Mouse (Mus musculus) stomach, embryonic 16.5 days (tissue): Measurements from ENCODE around the gene Rin3. TPM values are rescaled to one million over a fixed set of nuclear protein-coding genes. Genes with fewer than 3 reads are reported as not detected.

Source experiments
- ATAC-seq: fragments of 200-750 bp; cut with Nextera tagmentation; 2 replicates; pipeline ENCODE4 v1.8.0; 2017; ENCODE audit warnings: moderate number of reproducible peaks, moderate TSS enrichment; ENCODE audit not compliant: insufficient read depth, low FRiP score
- H3K27ac ChIP-seq: fragments of 300-500 bp; sonication (generic); 2 replicates; pipeline ENCODE4 v1.5.1; 2014; ENCODE audit warnings: low read length
- H3K27me3 ChIP-seq: fragments of 300-500 bp; sonication (generic); 2 replicates; pipeline ENCODE4 v1.6.1; 2014; ENCODE audit warnings: low read length, control low read depth, mixed read lengths; ENCODE audit not compliant: control insufficient read depth, insufficient read depth
- H3K36me3 ChIP-seq: fragments of 300-500 bp; sonication (generic); 2 replicates; pipeline ENCODE4 v1.6.1; 2014; ENCODE audit warnings: low read length; ENCODE audit not compliant: control insufficient read depth, insufficient read depth
- H3K4me1 ChIP-seq: fragments of 300-500 bp; sonication (generic); 2 replicates; pipeline ENCODE4 v1.6.1; 2014; ENCODE audit warnings: low read length, control low read depth, mixed read lengths; ENCODE audit not compliant: control insufficient read depth, insufficient read depth
- H3K4me2 ChIP-seq: fragments of 300-500 bp; sonication (generic); 2 replicates; pipeline ENCODE4 v1.6.1; 2014; ENCODE audit warnings: low read depth, low read length, mixed read lengths
- H3K4me3 ChIP-seq: fragments of 300-500 bp; sonication (generic); replicated peaks from 2 replicates; pipeline ENCODE4 v1.5.1; 2014; ENCODE audit warnings: mild to moderate bottlenecking, low read length
- H3K9ac ChIP-seq: fragments of 300-500 bp; sonication (generic); 2 replicates; pipeline ENCODE4 v1.6.1; 2014; ENCODE audit warnings: low read length
- H3K9me3 ChIP-seq: fragments of 300-500 bp; sonication (generic); replicated peaks from 2 replicates; pipeline ENCODE4 v1.6.1; 2016; ENCODE audit warnings: low read length, control low read depth; ENCODE audit not compliant: control insufficient read depth
- WGBS: fragments of 180-500 bp; shearing (Covaris S2); extraction: QIAGEN DNeasy Blood & Tissue Kit; methylation state at CpG from one replicate; pipeline ENCODE4 v1.1.7; 2014; 5-methylcytosine and 5-hydroxymethylcytosine counted together
- polyA plus RNA-seq: library from polyadenylated mRNA; unstranded; fragments of >200 nt; fragmentation: Nextera tagmentation; extraction: Ambion mirVana; gene quantifications from 2 replicates; pipeline ENCODE4 v1.2.1, GENCODE M21; 2015

Rin3 gene
- polyA plus RNA-seq, 1 experiment from 2014 or later: 9.3 TPM

DNA sequence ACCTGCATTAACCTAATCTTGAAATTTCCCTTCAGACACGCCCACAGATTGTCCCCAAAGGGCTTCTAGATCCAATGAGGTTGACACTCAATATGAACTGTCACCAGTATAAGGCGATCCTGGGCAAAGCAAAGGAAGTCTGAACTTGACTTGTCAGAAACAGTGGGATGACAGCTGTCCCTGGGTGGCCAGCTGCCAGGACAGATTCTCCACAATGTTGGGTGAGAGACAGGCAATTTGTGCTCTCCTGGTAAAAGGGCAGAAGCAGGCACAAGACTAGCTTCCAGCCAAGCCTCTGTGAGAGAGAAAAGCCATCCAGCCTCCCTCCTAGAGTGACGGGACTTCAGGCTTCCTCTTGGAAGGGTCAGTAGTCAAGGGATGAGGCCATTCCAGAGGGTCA lies 89.5 kb downstream of the Rin3 start:
- WGBS: 77% methylated on average over 3 of the region's 3 CpGs
- no peaks in the 10 kb centered on the region for H3K27me3 ChIP-seq
- H3K4me3 ChIP-seq: no peak overlapping the region
- H3K4me2 ChIP-seq: no peak overlapping the region
- ATAC-seq: no peak
- H3K9ac ChIP-seq: no peak overlapping the region
- H3K27ac ChIP-seq: no peak overlapping the region
- no peaks in the 10 kb centered on the region for H3K9me3 ChIP-seq
- H3K36me3 ChIP-seq: 0 out of 2 replicates have a peak, but pooled peaks cover 5% of the 10 kb centered on the region
- H3K4me1 ChIP-seq: no peaks in the 10 kb centered on the region

DNA sequence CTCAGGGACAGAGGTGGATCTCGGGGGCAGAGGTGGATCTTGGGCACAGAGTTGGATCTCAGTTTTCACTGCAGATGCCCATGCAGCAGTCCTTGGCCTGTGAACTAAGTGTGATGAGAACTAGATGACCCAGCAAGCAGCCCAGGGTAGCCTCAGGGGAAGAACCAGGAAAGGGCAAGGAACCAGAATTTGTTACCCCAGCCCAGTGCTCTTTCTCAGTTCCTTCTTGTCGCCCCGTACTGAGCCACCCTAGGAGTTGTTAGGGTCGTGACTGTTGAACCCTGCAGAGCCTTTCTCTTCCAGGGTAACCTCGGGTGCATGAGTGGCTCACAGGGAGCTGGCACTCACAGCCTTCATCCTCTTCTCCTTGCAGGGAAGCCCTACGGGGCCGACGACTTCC lies 99.3 kb downstream of the Rin3 start:
- no peaks in the 10 kb centered on the region for H3K9me3 ChIP-seq
- no peak overlapping the region for H3K4me2 ChIP-seq
- no peaks in the 10 kb centered on the region for H3K4me1 ChIP-seq
- no peak overlapping the region for H3K4me3 ChIP-seq
- H3K36me3 ChIP-seq: 0 out of 2 replicates have a peak, but pooled peaks cover 4% of the 10 kb centered on the region
- H3K9ac ChIP-seq: no peak overlapping the region
- H3K27me3 ChIP-seq: no peaks in the 10 kb centered on the region
- ATAC-seq: no peak
- no peak overlapping the region for H3K27ac ChIP-seq
- WGBS: 84% methylated on average over 8 of the region's 8 CpGs

DNA sequence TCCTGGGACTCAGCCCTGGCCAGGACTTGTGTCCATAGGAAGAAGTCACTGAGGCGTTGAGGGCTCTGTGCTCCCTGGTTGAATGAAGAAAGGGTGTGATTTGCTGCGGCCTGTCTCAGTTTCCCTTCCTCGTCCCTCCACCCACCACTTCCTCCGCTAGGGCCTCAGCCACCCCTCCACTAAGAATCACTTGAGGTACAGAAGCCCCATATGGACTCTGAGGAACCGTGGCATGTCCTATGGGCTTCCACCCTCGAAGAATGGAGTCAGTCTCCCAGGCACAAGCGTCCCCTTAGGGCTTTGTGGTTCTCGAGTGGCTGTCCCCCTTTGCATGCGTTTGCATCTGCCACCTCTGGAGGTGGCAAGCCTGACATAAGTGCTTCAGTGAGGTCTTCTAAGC lies 100.4 kb downstream of the Rin3 start:
- no peak overlapping the region for H3K9ac ChIP-seq
- H3K36me3 ChIP-seq: 0 out of 2 replicates have a peak, but pooled peaks cover 4% of the 10 kb centered on the region
- H3K4me3 ChIP-seq: no peak overlapping the region
- no peaks in the 10 kb centered on the region for H3K4me1 ChIP-seq
- ATAC-seq: no peak
- no peak overlapping the region for H3K27ac ChIP-seq
- H3K4me2 ChIP-seq: no peak overlapping the region
- H3K9me3 ChIP-seq: no peaks in the 10 kb centered on the region
- 84% methylated on average over 9 of the region's 9 CpGs for WGBS
- no peaks in the 10 kb centered on the region for H3K27me3 ChIP-seq

DNA sequence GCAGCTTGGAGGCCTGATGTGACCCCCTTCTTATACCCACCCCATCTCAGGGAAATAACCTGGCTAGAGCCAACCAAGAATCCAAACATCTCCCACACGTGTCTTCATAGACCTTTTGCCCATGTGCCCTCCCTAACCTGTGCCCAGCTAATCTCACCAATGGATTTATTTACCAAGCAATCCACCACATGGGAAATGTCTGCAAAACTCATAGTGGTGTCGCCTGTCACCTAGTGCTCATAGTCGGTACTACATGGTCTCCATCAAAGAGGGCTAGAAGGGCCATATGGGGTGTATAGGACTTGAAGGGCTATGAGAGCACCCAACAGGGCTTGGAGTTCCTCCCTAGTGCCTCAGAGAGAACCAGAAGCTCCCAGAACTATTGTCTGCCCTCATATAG lies 102.0 kb downstream of the Rin3 start:
- 0 out of 2 replicates have a peak, but pooled peaks have one; percentile 30 for ATAC-seq
- 12% methylated on average over 3 of the region's 3 CpGs for WGBS

DNA sequence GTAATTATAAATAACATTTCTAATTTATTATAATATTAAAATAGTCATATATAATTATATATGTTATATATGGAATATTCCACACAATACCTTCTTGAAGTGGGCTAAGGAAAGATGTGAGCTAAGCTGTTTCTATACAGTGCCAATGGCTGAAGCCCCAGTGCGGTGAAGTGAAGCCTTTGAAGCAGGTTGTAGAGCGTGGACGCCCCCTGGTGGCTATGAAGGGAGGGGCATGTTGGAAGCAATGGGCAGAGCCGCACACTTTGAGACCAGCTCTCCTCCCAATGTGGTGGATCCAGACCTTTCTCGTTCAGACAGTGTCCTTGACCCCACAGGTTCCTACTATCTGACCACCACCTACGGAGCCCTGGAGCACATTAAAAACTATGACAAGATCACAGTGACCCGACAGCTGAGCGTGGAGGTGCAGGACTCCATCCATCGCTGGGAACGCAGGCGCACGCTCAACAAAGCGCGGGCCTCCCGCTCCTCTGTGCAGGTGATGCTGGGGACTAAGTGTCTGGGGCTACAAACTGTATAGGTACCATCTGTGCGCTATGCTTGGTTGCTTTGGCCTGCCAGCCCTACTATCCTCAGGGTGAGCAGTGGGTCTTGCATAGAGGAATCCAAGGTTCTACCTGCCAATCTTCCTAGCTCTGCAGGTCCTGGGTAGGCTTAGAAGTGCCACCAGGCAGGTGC lies 104.5 kb downstream of the Rin3 start:
- Histone ChIP-seq H3K4me1 (no peaks in the 10 kb centered on the region), H3K27me3 (no peaks in the 10 kb centered on the region), H3K27ac (no peak overlapping the region), H3K9me3 (no peaks in the 10 kb centered on the region), H3K4me3 (no peak overlapping the region), H3K4me2 (no peak overlapping the region), H3K36me3 (no peaks in the 10 kb centered on the region), H3K9ac (no peak overlapping the region)
- peak; percentile 44; the same call in 1 of the 2 replicates for ATAC-seq
- 53% methylated on average over 16 of the region's 16 CpGs for WGBS

More for the DNA sequence above, 102.0 kb downstream of the Rin3 start:
- Histone ChIP-seq H3K27me3 (no peaks in the 10 kb centered on the region), H3K9ac (no peak overlapping the region), H3K9me3 (no peaks in the 10 kb centered on the region), H3K36me3 (no peaks in the 10 kb centered on the region), H3K4me1 (no peaks in the 10 kb centered on the region), H3K4me3 (no peak overlapping the region), H3K4me2 (no peak overlapping the region), H3K27ac (no peak overlapping the region)

DNA sequence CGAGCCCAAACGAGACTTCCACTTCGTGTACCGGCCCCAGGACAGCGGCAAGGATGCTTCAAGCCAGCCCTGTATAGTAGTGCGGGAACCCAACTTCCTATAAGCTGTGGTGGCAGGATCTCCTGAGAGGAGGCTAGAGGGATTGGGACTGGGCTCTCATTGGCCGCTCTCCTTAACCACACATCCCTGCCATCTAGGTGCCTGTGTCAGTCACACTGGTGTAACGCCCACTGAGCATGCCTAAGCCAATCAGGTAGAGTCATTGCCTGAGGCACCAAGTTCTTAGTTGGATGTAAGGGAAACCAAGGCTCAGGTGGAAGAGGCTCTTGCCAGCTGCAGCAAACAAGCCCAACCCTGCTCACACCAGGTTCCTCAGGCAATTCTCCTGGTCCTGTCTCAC lies 107.2 kb downstream of the Rin3 start:
- WGBS: 41% methylated on average over 8 of the region's 8 CpGs
- Histone ChIP-seq H3K27ac (no peak overlapping the region), H3K4me2 (no peak overlapping the region), H3K27me3 (no peaks in the 10 kb centered on the region), H3K9me3 (no peaks in the 10 kb centered on the region), H3K4me3 (no peak overlapping the region), H3K36me3 (no peaks in the 10 kb centered on the region), H3K9ac (no peak overlapping the region), H3K4me1 (no peaks in the 10 kb centered on the region)
- no peak for ATAC-seq

DNA sequence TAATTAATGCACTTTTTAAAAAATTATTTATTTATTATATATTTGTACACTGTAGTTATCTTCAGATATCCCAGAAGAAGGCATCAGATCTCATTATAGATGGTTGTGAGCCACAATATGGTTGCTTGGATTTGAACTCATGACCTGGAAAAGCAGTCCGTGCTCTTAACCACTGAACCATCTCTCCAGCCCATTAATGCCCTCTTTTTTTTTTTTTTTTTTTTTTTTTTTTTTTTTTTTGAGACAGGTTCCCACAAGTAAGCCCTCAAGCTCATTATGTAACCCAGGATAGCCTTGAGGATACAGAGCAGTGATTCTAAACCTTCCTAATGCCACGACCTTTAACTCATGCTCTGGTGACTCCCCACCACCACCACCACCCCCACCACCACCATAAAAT lies 108.3 kb downstream of the Rin3 start:
- 87% methylated on average over 2 of the region's 2 CpGs for WGBS
- no peak overlapping the region for H3K4me3 ChIP-seq
- no peaks in the 10 kb centered on the region for H3K4me1 ChIP-seq
- no peaks in the 10 kb centered on the region for H3K36me3 ChIP-seq
- H3K27ac ChIP-seq: no peak overlapping the region
- ATAC-seq: no peak
- no peaks in the 10 kb centered on the region for H3K27me3 ChIP-seq
- H3K4me2 ChIP-seq: no peak overlapping the region
- H3K9me3 ChIP-seq: no peaks in the 10 kb centered on the region
- no peak overlapping the region for H3K9ac ChIP-seq

DNA sequence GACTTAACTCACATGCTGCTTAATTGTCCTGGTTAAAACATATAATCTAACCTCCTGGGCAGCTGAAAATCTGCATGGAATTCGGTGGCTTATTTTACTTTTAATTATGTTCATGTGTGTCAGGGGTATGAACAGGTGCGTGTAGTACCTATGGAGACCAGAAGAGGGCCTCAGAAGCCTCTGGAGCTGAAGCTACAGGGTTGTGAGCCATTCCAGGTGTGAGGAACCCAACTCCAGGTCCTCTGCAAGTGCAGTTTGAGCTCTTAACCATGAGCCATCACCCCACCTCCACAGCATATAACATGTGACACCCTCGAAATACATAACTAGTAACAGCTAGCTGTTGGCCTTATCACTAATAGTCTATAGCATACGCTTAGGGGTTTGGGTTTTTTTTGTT lies 109.1 kb downstream of the Rin3 start:
- Histone ChIP-seq H3K4me2 (no peak overlapping the region), H3K9me3 (no peaks in the 10 kb centered on the region), H3K27me3 (no peaks in the 10 kb centered on the region), H3K4me3 (no peak overlapping the region), H3K4me1 (no peaks in the 10 kb centered on the region), H3K27ac (no peak overlapping the region), H3K9ac (no peak overlapping the region), H3K36me3 (no peaks in the 10 kb centered on the region)
- ATAC-seq: no peak
- WGBS: 69% methylated on average over 4 of the region's 4 CpGs

DNA sequence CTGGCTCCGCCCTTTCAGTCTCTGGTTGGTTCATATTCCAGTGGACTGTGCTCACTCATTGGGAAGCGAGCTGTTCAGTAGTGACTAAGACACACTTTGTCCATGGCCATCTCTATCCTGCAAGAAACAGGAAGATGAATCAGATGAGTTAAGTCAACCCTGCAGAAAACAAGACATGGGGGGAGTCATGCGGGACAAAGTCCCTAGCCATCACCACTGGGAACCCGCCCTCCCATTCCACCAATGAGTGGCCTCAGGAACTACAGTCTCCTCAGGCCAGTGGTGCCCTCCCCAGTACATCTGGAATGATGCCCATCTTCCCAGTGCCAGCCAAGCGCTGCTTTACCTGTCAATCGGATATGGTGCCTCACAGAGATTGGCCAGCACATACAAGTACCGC lies 111.6 kb downstream of the Rin3 start:
- 88% methylated on average over 7 of the region's 7 CpGs for WGBS
- no peaks in the 10 kb centered on the region for H3K9me3 ChIP-seq
- no peak overlapping the region for H3K4me2 ChIP-seq
- no peak overlapping the region for H3K4me3 ChIP-seq
- no peaks in the 10 kb centered on the region for H3K4me1 ChIP-seq
- no peak for ATAC-seq
- no peak overlapping the region for H3K9ac ChIP-seq
- H3K27ac ChIP-seq: no peak overlapping the region
- no peaks in the 10 kb centered on the region for H3K27me3 ChIP-seq
- H3K36me3 ChIP-seq: no peaks in the 10 kb centered on the region
